Mouse (Mus musculus) ES-Bruce4 (cell line): Measurements from ENCODE around the gene Cdh10. TPM values are rescaled to one million over a fixed set of nuclear protein-coding genes. Genes with fewer than 3 reads are reported as not detected.

Source experiments
- H3K27ac ChIP-seq: 2 replicates; pipeline ENCODE4 v1.5.1; 2012; ENCODE audit warnings: low read length, inconsistent platforms; ENCODE audit not compliant: insufficient read depth
- H3K27me3 ChIP-seq: 2 replicates; pipeline ENCODE4 v1.6.1; 2012; ENCODE audit warnings: mild to moderate bottlenecking, low read length, inconsistent platforms; ENCODE audit not compliant: control insufficient read depth, poor library complexity, insufficient read depth, severe bottlenecking
- H3K36me3 ChIP-seq: 2 replicates; pipeline ENCODE4 v1.6.1; 2012; ENCODE audit warnings: inconsistent platforms, mild to moderate bottlenecking, low read length, moderate library complexity; ENCODE audit not compliant: control insufficient read depth, poor library complexity, insufficient read depth, severe bottlenecking
- H3K4me1 ChIP-seq: one replicate; pipeline ENCODE4 v1.8.1; 2011; ENCODE audit warnings: low read length; ENCODE audit not compliant: control insufficient read depth, insufficient read depth
- H3K4me3 ChIP-seq: 2 replicates; pipeline ENCODE4 v1.5.1; 2011; ENCODE audit warnings: low read depth, mild to moderate bottlenecking, low read length
- H3K9ac ChIP-seq: 2 replicates; pipeline ENCODE4 v1.6.1; 2012; ENCODE audit warnings: low read depth, mild to moderate bottlenecking, inconsistent platforms; ENCODE audit not compliant: poor library complexity, severe bottlenecking
- H3K9me3 ChIP-seq: replicated peaks from 2 replicates; pipeline ENCODE4 v1.6.1; 2012; ENCODE audit warnings: mild to moderate bottlenecking, low read length, inconsistent platforms; ENCODE audit not compliant: control insufficient read depth, poor library complexity, insufficient read depth, severe bottlenecking
- CTCF ChIP-seq: IDR thresholded peaks from one replicate; pipeline ENCODE4 v1.8.1; 2011; ENCODE audit warnings: low read depth, low read length
- EP300 ChIP-seq: IDR thresholded peaks from 2 replicates; pipeline ENCODE4 v1.6.1; 2011; ENCODE audit warnings: low read depth, low read length; ENCODE audit not compliant: insufficient read depth
- POLR2A ChIP-seq: IDR thresholded peaks from one replicate; pipeline ENCODE4 v1.8.1; 2011; ENCODE audit warnings: low read length; ENCODE audit not compliant: insufficient read depth
- polyA plus RNA-seq: library from polyadenylated mRNA; stranded (reverse); fragments of >200 nt; gene quantifications from 2 replicates; pipeline ENCODE4 v1.2.4, GENCODE M21; 2011; ENCODE audit warnings: low read depth; ENCODE audit not compliant: missing spikeins, insufficient read depth, insufficient read length

Gene Cdh10
- 1.6 and 2.1 TPM in 2 replicates for polyA plus RNA-seq

DNA sequence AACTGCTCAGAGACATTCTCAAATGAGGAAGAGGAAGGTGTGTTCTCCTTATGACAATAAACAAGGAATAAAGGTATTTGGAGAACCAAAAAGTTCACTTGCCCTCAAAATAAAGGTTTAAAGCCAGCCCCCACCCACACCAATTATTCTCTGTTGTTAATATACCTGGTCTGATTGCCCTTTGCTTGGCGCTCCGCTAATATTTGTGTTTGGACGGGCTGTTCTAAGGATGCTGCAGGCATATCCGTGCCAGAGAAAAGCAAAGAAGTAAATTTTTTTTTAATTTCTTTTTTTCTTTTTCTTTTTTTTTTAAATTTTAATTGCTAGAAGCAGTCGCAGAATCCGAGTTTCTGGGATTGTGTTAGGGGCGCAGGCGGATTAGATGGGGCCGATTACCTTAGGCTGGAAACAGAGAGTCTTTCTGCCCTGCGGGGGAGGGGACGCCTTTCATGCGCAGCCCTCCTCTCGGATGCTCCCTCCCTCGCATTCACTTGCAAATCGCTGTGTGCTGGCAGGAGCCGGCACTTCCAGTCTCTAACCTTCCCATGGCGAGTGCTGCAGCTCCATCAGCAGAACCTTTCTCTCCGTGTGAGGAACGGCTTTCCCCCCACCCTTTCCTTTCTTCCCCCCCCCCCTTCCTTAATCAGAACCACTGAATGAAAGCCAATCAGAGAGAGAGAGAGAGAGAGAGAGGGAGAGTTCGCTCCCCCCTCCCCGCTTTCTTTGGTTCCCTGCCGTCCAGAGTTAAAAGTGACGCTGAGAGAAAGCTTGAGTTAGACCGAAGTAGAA lies at the start of gene Cdh10:
Gene Cdh10 (plus strand): TSS at position 763 of the 789 bp plus-strand sequence.
- H3K27ac ChIP-seq = 0 out of 2 replicates have a peak within 1 kb of the TSS, but pooled peaks have one; percentile 37
- no peak within 1 kb of the TSS for H3K9ac ChIP-seq

DNA sequence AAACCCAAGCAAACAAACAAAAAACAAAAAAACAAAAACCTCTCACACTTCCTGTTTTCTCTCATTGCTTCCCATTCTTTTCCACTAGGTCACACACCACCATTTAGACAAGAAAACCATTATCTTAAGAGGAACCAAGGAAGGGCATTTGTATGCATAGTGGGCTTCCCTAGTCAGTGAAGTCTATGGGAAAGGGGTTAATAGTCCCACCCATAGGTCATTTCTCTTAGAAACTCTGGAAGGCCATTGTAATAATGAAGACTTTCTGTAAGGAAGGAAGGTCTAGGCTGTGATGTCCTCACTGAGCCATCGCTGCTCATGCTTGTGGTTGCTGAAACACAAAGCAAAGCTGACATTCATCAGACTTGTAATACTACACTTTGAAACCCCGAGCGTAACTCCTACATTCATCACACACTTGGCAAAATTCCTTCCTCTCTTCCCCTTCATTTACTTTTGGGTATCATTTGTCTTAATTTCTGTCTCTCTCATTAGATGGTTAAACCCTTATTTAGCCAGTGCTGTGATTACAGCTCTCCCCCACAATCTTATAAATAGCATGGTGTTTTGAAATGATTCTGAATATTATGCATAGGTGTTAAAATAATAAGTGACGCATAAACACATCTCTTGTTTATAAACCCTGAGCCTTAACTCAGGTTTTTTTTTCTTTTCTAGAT lies 9.5 kb upstream of the Cdh10 start:
- Histone ChIP-seq H3K27ac (no peak overlapping the region), H3K9ac (no peak overlapping the region), H3K4me1 (no peaks in the 10 kb centered on the region), H3K4me3 (no peak overlapping the region), H3K9me3 (no peaks in the 10 kb centered on the region), H3K27me3 (no peaks in the 10 kb centered on the region), H3K36me3 (no peaks in the 10 kb centered on the region)
- TF ChIP-seq EP300 (no peak), POLR2A (no peak), CTCF (no peak)

More for the DNA sequence above, at the start of gene Cdh10:
- Histone ChIP-seq H3K27me3 (no peaks in the 10 kb centered on the region), H3K4me3 (peak within 1 kb of the TSS; percentile 43), H3K36me3 (no peaks in the 10 kb centered on the region), H3K4me1 (no peaks in the 10 kb centered on the region), H3K9me3 (no peaks in the 10 kb centered on the region)
- TF ChIP-seq CTCF = no peak
- peak; percentile 87 for TF ChIP-seq EP300

DNA sequence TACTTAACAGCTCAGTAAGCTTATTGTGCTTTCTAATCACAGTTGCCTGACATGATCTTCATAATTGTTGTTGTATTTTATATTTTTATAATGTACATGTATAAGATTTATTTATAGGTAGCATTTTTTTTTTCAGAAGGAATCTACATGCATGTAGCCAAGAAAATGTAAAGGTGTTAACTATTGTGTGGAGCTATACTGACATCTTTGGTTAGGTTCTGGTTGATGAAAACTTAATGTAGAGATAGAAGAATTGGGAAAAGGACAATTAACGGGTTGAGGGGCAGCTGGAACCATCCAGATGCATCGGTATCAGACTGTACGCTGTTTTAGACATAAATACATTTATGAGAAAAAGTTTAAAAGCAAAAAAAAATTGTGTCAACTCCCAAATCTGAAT lies 1.0 kb upstream of the Cdh10 start:
- TF ChIP-seq POLR2A = no peak
- H3K36me3 ChIP-seq = no peaks in the 10 kb centered on the region
- no peak overlapping the region for H3K27ac ChIP-seq
- no peak overlapping the region for H3K9ac ChIP-seq
- no peaks in the 10 kb centered on the region for H3K4me1 ChIP-seq
- H3K9me3 ChIP-seq = no peaks in the 10 kb centered on the region
- H3K27me3 ChIP-seq = no peaks in the 10 kb centered on the region
- H3K4me3 ChIP-seq = no peak overlapping the region

DNA sequence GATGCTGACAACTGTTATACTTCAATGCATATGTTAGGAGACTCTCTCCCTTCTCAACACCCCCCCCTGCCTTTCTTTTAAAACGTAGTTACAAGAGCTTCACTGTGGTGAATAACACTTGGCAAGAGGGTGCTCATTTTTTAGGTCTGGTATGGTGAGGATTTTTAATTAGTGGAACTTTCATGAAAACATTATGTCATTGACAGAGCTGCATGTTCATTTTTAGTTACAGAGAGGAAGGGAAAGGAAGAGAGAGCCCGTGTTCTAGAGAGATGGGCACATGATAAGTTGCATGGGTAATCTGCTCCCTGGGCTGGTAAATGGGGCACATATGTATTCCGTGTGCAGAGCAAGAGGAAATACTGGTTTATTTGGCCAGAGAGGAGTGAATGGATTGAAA lies 1.5 kb downstream of the Cdh10 start:
- no peak for TF ChIP-seq EP300
- TF ChIP-seq CTCF = no peak
- no peak for TF ChIP-seq POLR2A
- Histone ChIP-seq H3K9me3 (no peaks in the 10 kb centered on the region), H3K4me3 (no peak overlapping the region)

DNA sequence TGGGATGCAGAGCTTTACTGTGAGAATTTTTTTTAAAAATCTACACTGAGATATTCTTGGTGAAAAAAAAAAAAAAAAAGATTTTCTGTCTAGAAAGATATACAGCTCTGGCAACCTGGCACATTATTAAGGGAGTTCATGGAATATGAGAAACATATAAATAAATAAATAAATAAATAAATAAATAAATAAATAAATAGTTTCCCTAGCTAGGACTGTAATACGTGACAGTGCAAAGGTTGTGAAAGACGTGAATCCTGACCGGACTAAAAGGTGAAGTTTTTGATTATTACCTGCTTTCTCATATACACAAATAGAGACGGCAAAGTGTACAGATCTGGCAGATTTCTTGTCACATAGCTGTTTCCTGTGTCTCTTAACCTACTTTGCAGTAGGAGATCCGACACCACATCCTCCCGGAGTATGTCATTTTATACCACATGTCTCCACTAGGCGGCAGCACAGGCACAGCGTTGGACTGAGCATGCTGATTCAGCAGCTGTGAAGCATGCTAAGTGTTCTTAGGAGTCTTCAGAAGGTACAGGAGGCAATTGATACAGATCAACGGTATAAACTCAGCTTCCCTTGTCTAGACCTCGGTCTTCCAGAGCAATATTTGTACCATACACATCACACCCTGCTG lies 2.5 kb downstream of the Cdh10 start:
- H3K4me1 ChIP-seq = no peaks in the 10 kb centered on the region
- H3K4me3 ChIP-seq = no peak overlapping the region
- no peak overlapping the region for H3K27ac ChIP-seq
- TF ChIP-seq EP300 = no peak
- no peak for TF ChIP-seq POLR2A
- TF ChIP-seq CTCF = peak; percentile 90
- no peak overlapping the region for H3K9ac ChIP-seq
- H3K9me3 ChIP-seq = no peaks in the 10 kb centered on the region
- H3K36me3 ChIP-seq = no peaks in the 10 kb centered on the region
- no peaks in the 10 kb centered on the region for H3K27me3 ChIP-seq

More for the DNA sequence above, 1.5 kb downstream of the Cdh10 start:
- Histone ChIP-seq H3K9ac (no peak overlapping the region), H3K27ac (no peak overlapping the region), H3K36me3 (no peaks in the 10 kb centered on the region), H3K27me3 (no peaks in the 10 kb centered on the region), H3K4me1 (no peaks in the 10 kb centered on the region)

DNA sequence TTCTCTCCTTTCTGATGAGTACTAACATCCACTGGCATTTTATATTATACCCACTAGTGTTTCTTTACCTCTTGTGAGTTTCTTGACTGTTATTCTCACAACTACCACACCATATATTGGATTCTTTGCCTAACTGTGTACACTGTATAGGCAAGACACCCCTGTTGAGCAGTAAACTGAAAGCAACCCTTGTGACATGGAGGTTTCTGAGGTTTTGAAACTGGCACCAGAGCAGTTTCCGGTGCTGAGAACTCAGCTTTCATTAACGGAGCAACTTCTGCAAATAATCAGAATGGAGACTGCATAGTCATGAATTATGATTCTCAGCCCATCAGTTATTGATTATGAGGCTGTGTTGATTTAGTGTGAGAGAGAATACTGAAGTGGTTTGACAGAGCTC lies 4.7 kb downstream of the Cdh10 start:
- no peaks in the 10 kb centered on the region for H3K36me3 ChIP-seq
- H3K4me3 ChIP-seq = no peak overlapping the region
- TF ChIP-seq CTCF (no peak), POLR2A (no peak), EP300 (no peak)
- no peaks in the 10 kb centered on the region for H3K27me3 ChIP-seq
- H3K27ac ChIP-seq = no peak overlapping the region
- no peaks in the 10 kb centered on the region for H3K9me3 ChIP-seq
- no peaks in the 10 kb centered on the region for H3K4me1 ChIP-seq
- H3K9ac ChIP-seq = no peak overlapping the region
